In genomic region chr2:153650014-153650687, GRCm38 (mm10) we compare ENCODE assay signal across 8 mouse cellular contexts. TPM values are rescaled to one million over a fixed set of nuclear protein-coding genes. Genes with fewer than 3 reads are reported as not detected.
DNase-seq lines count a peak whose midpoint lies in the region; ATAC-seq lines count a peak whose summit lies in the region.

No protein-coding gene starts in this region.

- peak overlapping the region; percentile 93 for H3K4me3 ChIP-seq in brown adipose tissue, adult 24 weeks (ENCODE audit: insufficient read depth, low read depth, low read length)
- H3K4me3 ChIP-seq in heart, embryonic 13.5 days: peak overlapping the region; percentile 81

- ATAC-seq in heart, embryonic 13.5 days (ENCODE audit: extremely low read depth, insufficient number of reproducible peaks, low FRiP score, low TSS enrichment): no peak
- peak; percentile 41 for ATAC-seq in megakaryocyte-erythroid progenitor cell, adult 5-6 weeks (replicated peaks; ENCODE audit: low FRiP score, low TSS enrichment, poor library complexity, severe bottlenecking)

- H3K4me2 ChIP-seq in heart, embryonic 13.5 days: peak overlapping the region; percentile 94

- no peaks in the 10 kb centered on the region for H3K36me3 ChIP-seq in heart, embryonic 13.5 days

- peak; percentile 92 for DNase-seq in heart, adult 11 months
- DNase-seq in heart, postnatal 4 days: no peak
- DNase-seq in kidney, postnatal 36 days: peak; percentile 22 to 69
- peak; percentile 55 for DNase-seq in thymus, postnatal 14 days
- no peak for DNase-seq in adrenal gland, postnatal 14 days

- H3K27ac ChIP-seq in brown adipose tissue, adult 24 weeks (replicated peaks; ENCODE audit: low read depth, low read length): no peak overlapping the region
- no peak overlapping the region for H3K27ac ChIP-seq in heart, embryonic 13.5 days (replicated peaks)

- no peaks in the 10 kb centered on the region; the same call in 1 of the 2 replicates for H3K4me1 ChIP-seq in brown adipose tissue, adult 24 weeks (ENCODE audit: control insufficient read depth, insufficient read depth, insufficient read length, low read length)
- H3K4me1 ChIP-seq in heart, embryonic 13.5 days: peaks cover 20% of the 10 kb centered on the region

- peaks cover 16% of the 10 kb centered on the region; the same call in 1 of the 2 replicates for H3K27me3 ChIP-seq in heart, embryonic 13.5 days (replicated peaks)

- 5% methylated on average over 28 of the region's 28 CpGs for WGBS in heart, embryonic 13.5 days

- H3K9me3 ChIP-seq in heart, embryonic 13.5 days: no peaks in the 10 kb centered on the region

- peak overlapping the region; percentile 90 for H3K9ac ChIP-seq in heart, embryonic 13.5 days

RNA-seq across cellular contexts. Expression of gene Dnmt3b, which starts 0.9 kb away (rescaled TPM):
- total RNA-seq in heart, postnatal 4 days (2021): 1 to 10 TPM; 3.0 to 3.5 TPM
- polyA plus RNA-seq in brown adipose tissue, adult 24 weeks (2012; ENCODE audit: insufficient read depth, insufficient read length, missing spikeins): not detected in 2 replicates
- 5.0 and 5.3 TPM in 2 replicates for polyA plus RNA-seq in heart, embryonic 13.5 days (2015; fragmentation: Nextera tagmentation; extraction: Ambion mirVana)
- 20.2 and 22.1 TPM in 2 replicates for total RNA-seq in megakaryocyte-erythroid progenitor cell, adult 5-6 weeks (2014; fragmentation: Nextera tagmentation)
- total RNA-seq in megakaryocyte-erythroid progenitor cell, adult 5-6 weeks (2017): 13.4 and 18.0 TPM in 2 replicates
- 2.8 and 5.1 TPM in 2 replicates for total RNA-seq in adrenal gland, postnatal 14 days (2021)

RNA-seq across cellular contexts. Expression of gene Commd7, which starts 17.6 kb away (rescaled TPM):
- total RNA-seq in heart, postnatal 4 days (2021): 10 to 100 TPM; 21.7 to 25.9 TPM
- 15.4 and 21.2 TPM in 2 replicates for polyA plus RNA-seq in brown adipose tissue, adult 24 weeks (2012; ENCODE audit: insufficient read depth, insufficient read length, missing spikeins)
- polyA plus RNA-seq in heart, embryonic 13.5 days (2015; fragmentation: Nextera tagmentation; extraction: Ambion mirVana): 55.1 and 63.2 TPM in 2 replicates
- total RNA-seq in megakaryocyte-erythroid progenitor cell, adult 5-6 weeks (2014; fragmentation: Nextera tagmentation): 25.8 and 35.8 TPM in 2 replicates
- total RNA-seq in megakaryocyte-erythroid progenitor cell, adult 5-6 weeks (2017): 22.3 and 24.1 TPM in 2 replicates
- 27.7 and 33.6 TPM in 2 replicates for total RNA-seq in adrenal gland, postnatal 14 days (2021)

RNA-seq across cellular contexts. Expression of gene Dnmt3c, which starts 46.3 kb away (rescaled TPM):
- total RNA-seq in heart, postnatal 4 days (2021): not detected
- polyA plus RNA-seq in brown adipose tissue, adult 24 weeks (2012; ENCODE audit: insufficient read depth, insufficient read length, missing spikeins): not detected in 2 replicates
- polyA plus RNA-seq in heart, embryonic 13.5 days (2015; fragmentation: Nextera tagmentation; extraction: Ambion mirVana): not detected in 2 replicates
- 1.4 and 1.5 TPM in 2 replicates for total RNA-seq in megakaryocyte-erythroid progenitor cell, adult 5-6 weeks (2014; fragmentation: Nextera tagmentation)
- 0.47 and 0.53 TPM in 2 replicates for total RNA-seq in megakaryocyte-erythroid progenitor cell, adult 5-6 weeks (2017)
- not detected in 2 replicates for total RNA-seq in adrenal gland, postnatal 14 days (2021)

Comparison
In these comparisons a context has a peak if more than half of its experiments do, and no peak if none do; other contexts are left out.
1. DNase-seq: peak in heart, adult 11 months (single experiment), kidney, postnatal 36 days (2 of 2) and thymus, postnatal 14 days (single experiment); none in heart, postnatal 4 days (single experiment) and adrenal gland, postnatal 14 days (single experiment).